ENCODE assay signal across 26 mouse cellular contexts in genomic region chr4:135626461-135626860, GRCm38 (mm10). TPM values are rescaled to one million over a fixed set of nuclear protein-coding genes. Genes with fewer than 3 reads are reported as not detected.
A peak's percentile ranks its signal among the peaks of the same experiment; 100 is the strongest.
DNase-seq lines count a peak whose midpoint lies in the region; TF ChIP-seq lines count a peak whose summit lies in the region.
"Had no signal": no experiment of that assay in that cellular context is flagged by ENCODE, and none has a peak within 500 bp of the region (broad histone marks: within the 10 kb centered on the region; RNA-seq: fewer than 3 reads in every experiment).

No protein-coding gene starts in this region.

- peak overlapping the region; percentile 85 for H3K4me3 ChIP-seq in testis, adult 2 months (ENCODE audit: control insufficient read depth, low read depth, low read length)
- no peak overlapping the region for H3K4me3 ChIP-seq in ES-E14 (ENCODE audit: insufficient read depth in 1 of 2, low read depth in 1 of 2, low read length in 2 of 2, poor library complexity in 1 of 2, severe bottlenecking in 1 of 2)
- H3K4me3 ChIP-seq: embryonic facial prominence, embryonic 10.5 days; embryonic facial prominence, embryonic 12.5 days; forebrain, embryonic 13.5 days; forebrain, embryonic 15.5 days had no signal

- H3K4me1 ChIP-seq in testis, adult 2 months (ENCODE audit: control insufficient read depth, insufficient read depth, low read length), result peaks cover 6% of the 10 kb centered on the region; the same call in 1 of the 2 replicates
- H3K4me1 ChIP-seq in ES-E14 (ENCODE audit: control insufficient read depth in 2 of 2, insufficient read depth in 2 of 2, low read length in 2 of 2, poor library complexity in 1 of 2), result peaks cover 8 to 17% of the 10 kb centered on the region in 2 experiments; a peak in 3 of 4 replicates
- H3K4me1 ChIP-seq: embryonic facial prominence, embryonic 10.5 days; embryonic facial prominence, embryonic 12.5 days; forebrain, embryonic 13.5 days; forebrain, embryonic 15.5 days had no signal

- in situ Hi-C loops in ES-E14 (cut with MboI; ENCODE audit: low sequenced_read_pairs in 2 of 2, unreplicated experiment in 2 of 2), result no loop called here

- no peak for TF ChIP-seq CTCF in testis, adult 2 months (IDR thresholded peaks at IDR 0.05; ENCODE audit: control insufficient read depth, insufficient read depth, insufficient replicate concordance, low read depth, low read length)

- H3K9me3 ChIP-seq in ES-E14 (ENCODE audit: control insufficient read depth, insufficient read depth, low read depth, low read length), result no peaks in the 10 kb centered on the region
- H3K9me3 ChIP-seq: embryonic facial prominence, embryonic 10.5 days; embryonic facial prominence, embryonic 12.5 days; forebrain, embryonic 13.5 days; forebrain, embryonic 15.5 days had no signal

- H3K27ac ChIP-seq in testis, adult 2 months (ENCODE audit: control insufficient read depth, insufficient read depth, low read depth, low read length), result peak overlapping the region; percentile 100
- no peak overlapping the region for H3K27ac ChIP-seq in ES-E14 (ENCODE audit: insufficient read depth, low read depth, low read length, poor library complexity, severe bottlenecking)
- H3K27ac ChIP-seq: embryonic facial prominence, embryonic 10.5 days; embryonic facial prominence, embryonic 12.5 days; forebrain, embryonic 13.5 days; forebrain, embryonic 15.5 days had no signal

- H3K27me3 ChIP-seq in testis, adult 2 months (ENCODE audit: control insufficient read depth, insufficient read depth, low read length), result no peaks in the 10 kb centered on the region
- H3K27me3 ChIP-seq: embryonic facial prominence, embryonic 12.5 days; forebrain, embryonic 13.5 days; forebrain, embryonic 15.5 days; Patski had no signal

- DNase-seq in testis, postnatal 10 days (ENCODE audit: low spot score), result no peak
- peak; percentile 35 for DNase-seq in ES-E14 (ENCODE audit: low read depth, low spot score)
- DNase-seq in R1 (ENCODE audit: low read depth, low spot score), result peak; percentile 78
- peak; percentile 82 for DNase-seq in testis, postnatal 14 days (ENCODE audit: low spot score)
- no peak for DNase-seq in MN1 (ENCODE audit: low spot score)
- DNase-seq in frontal cortex, adult 2 months (ENCODE audit: extremely low spot score in 1 of 2, low spot score in 1 of 2), result no peak
- no peak for DNase-seq in layer of hippocampus, adult 18-20 months (ENCODE audit: low spot score in 2 of 2)
- DNase-seq: adrenal gland, adult 8-10 months; adrenal gland, postnatal 14 days; adrenal gland, postnatal 36 days; B cell, adult 2 months; cerebellum, adult 11-12 months; cerebellum, adult 2 months; cerebellum, adult 9-10 months; cerebellum, postnatal 10 days; cerebellum, postnatal 25 days; forebrain, postnatal 0 days had no signal

- no peaks in the 10 kb centered on the region; the same call in 1 of the 2 replicates for H3K36me3 ChIP-seq in testis, adult 2 months (ENCODE audit: control insufficient read depth, insufficient read depth, low read length)
- no peaks in the 10 kb centered on the region for H3K36me3 ChIP-seq in ES-E14 (ENCODE audit: control insufficient read depth, insufficient read depth, low read length, poor library complexity, severe bottlenecking)
- H3K36me3 ChIP-seq: embryonic facial prominence, embryonic 10.5 days; embryonic facial prominence, embryonic 12.5 days; forebrain, embryonic 15.5 days had no signal

- no peak overlapping the region for H3K9ac ChIP-seq in ES-E14 (ENCODE audit: insufficient read depth, low read depth, low read length, poor library complexity, severe bottlenecking)
- H3K9ac ChIP-seq: embryonic facial prominence, embryonic 12.5 days; forebrain, embryonic 13.5 days; forebrain, embryonic 15.5 days; forebrain, postnatal 0 days had no signal

- TF ChIP-seq POLR2A in testis, adult 2 months (IDR thresholded peaks at IDR 0.05; ENCODE audit: control insufficient read depth, low read depth, low read length), result peak; percentile 90

TF ChIP-seq in ES-E14, 5 proteins besides CTCF, POLR2A, EP300 and RAD21:
- TF ChIP-seq CHD2 (IDR thresholded peaks at IDR 0.05; ENCODE audit: low read depth, low read length) (no peak), HCFC1 (IDR thresholded peaks at IDR 0.05; ENCODE audit: borderline replicate concordance, insufficient read depth, low read length) (no peak), MAFK (IDR thresholded peaks at IDR 0.05; ENCODE audit: insufficient read depth, low read depth, low read length) (no peak), ZNF384 (IDR thresholded peaks at IDR 0.05; ENCODE audit: low read depth, low read length) (no peak), ZC3H11A (IDR thresholded peaks at IDR 0.05; ENCODE audit: borderline replicate concordance, low read depth, low read length) (no peak)

RNA-seq across cellular contexts. Expression of gene Grhl3, which starts 53.0 kb away (rescaled TPM):
- polyA plus RNA-seq in testis, adult 2 months (2012; rRNA removed), result 0.64 and 0.69 TPM in 2 replicates
- 6.2 and 6.7 TPM in 2 replicates for total RNA-seq in ES-E14 (2012; rRNA removed)
- 2.0 and 2.1 TPM in 2 replicates for polyA plus RNA-seq in frontal cortex, adult 2 months (2012; rRNA removed)
- under 1 TPM; 0.48 to 0.79 TPM for total RNA-seq in layer of hippocampus, adult 18-20 months (2021)
- total RNA-seq: adrenal gland, adult 18-20 months; adrenal gland, postnatal 36 days had no signal
- polyA plus RNA-seq: activated CD4-positive, CD25-positive, alpha-beta regulatory T cell, adult 4 months; CD4-positive, CD25-positive, alpha-beta regulatory T cell, adult 4 months; Patski had no signal

RNA-seq across cellular contexts. Expression of gene Ifnlr1, which starts 59.6 kb away (rescaled TPM):
- polyA plus RNA-seq in testis, adult 2 months (2012; rRNA removed), result 0.43 and 0.67 TPM in 2 replicates
- 3.3 and 6.2 TPM in 2 replicates for total RNA-seq in ES-E14 (2012; rRNA removed)
- polyA plus RNA-seq in frontal cortex, adult 2 months (2012; rRNA removed), result 0.29 and 0.30 TPM in 2 replicates
- total RNA-seq in layer of hippocampus, adult 18-20 months (2021), result under 1 TPM; 0.18 to 0.22 TPM
- polyA plus RNA-seq: CD4-positive, CD25-positive, alpha-beta regulatory T cell, adult 4 months had no signal

Comparison
In these comparisons a context has a peak if more than half of its experiments do, and no peak if none do; other contexts are left out.
1. DNase-seq: peak in ES-E14 (single experiment), R1 (single experiment) and testis, postnatal 14 days (single experiment); none in testis, postnatal 10 days (single experiment), MN1 (single experiment), frontal cortex, adult 2 months (0 of 2) and layer of hippocampus, adult 18-20 months (0 of 2).